Mouse (Mus musculus): ENCODE results near the gene Trmt61a. TPM values are rescaled to one million over a fixed set of nuclear protein-coding genes. Genes with fewer than 3 reads are reported as not detected.
A peak's percentile ranks its signal among the peaks of the same experiment; 100 is the strongest.

The Trmt61a gene
- polyA plus RNA-seq, 1 experiment from 2014 or later, result 8.8 TPM

- ATAC-seq (ENCODE audit: insufficient number of reproducible peaks, low FRiP score), result no peak
- Histone ChIP-seq H3K4me2 (peak overlapping the region; percentile 91), H3K9ac (peak overlapping the region; percentile 52), H3K4me3 (peak overlapping the region; percentile 71), H3K36me3 (peaks cover 14% of the 10 kb centered on the region; the same call in 1 of the 2 replicates), H3K27ac (ENCODE audit: poor library complexity, severe bottlenecking) (no peak overlapping the region), H3K27me3 (replicated peaks) (peaks cover 9% of the 10 kb centered on the region; the same call in 1 of the 2 replicates), H3K4me1 (replicated peaks) (peaks cover 73% of the 10 kb centered on the region), H3K9me3 (replicated peaks) (no peaks in the 10 kb centered on the region)
- 7% methylated on average over 12 of the region's 12 CpGs for WGBS
These were observed 5.3 kb upstream of the Trmt61a start for GRCm38 (mm10) chr12:111672581-111672980.

GRCm38 (mm10) chr12:111674850-111675486, 2.9 kb upstream of the Trmt61a start:
- Histone ChIP-seq H3K9me3 (replicated peaks) (no peaks in the 10 kb centered on the region), H3K4me2 (no peak overlapping the region), H3K36me3 (peaks cover 5% of the 10 kb centered on the region; the same call in 1 of the 2 replicates), H3K27ac (ENCODE audit: poor library complexity, severe bottlenecking) (peak overlapping the region; percentile 6; the same call in 1 of the 2 replicates), H3K4me1 (replicated peaks) (peaks cover 67% of the 10 kb centered on the region), H3K9ac (no peak overlapping the region), H3K27me3 (replicated peaks) (peaks cover 9% of the 10 kb centered on the region; the same call in 1 of the 2 replicates), H3K4me3 (no peak overlapping the region)
- WGBS, result 8% methylated on average over 2 of the region's 2 CpGs
- no peak for ATAC-seq (ENCODE audit: insufficient number of reproducible peaks, low FRiP score)

GRCm38 (mm10) chr12:111675797-111676580, 1.9 kb upstream of the Trmt61a start:
- H3K27ac ChIP-seq (ENCODE audit: poor library complexity, severe bottlenecking), result no peak overlapping the region
- no peak overlapping the region for H3K4me2 ChIP-seq
- peaks cover 57% of the 10 kb centered on the region for H3K4me1 ChIP-seq (replicated peaks)
- H3K36me3 ChIP-seq, result peaks cover 9% of the 10 kb centered on the region
- no peak for ATAC-seq (ENCODE audit: insufficient number of reproducible peaks, low FRiP score)
- H3K9me3 ChIP-seq (replicated peaks), result no peaks in the 10 kb centered on the region
- peaks cover 5% of the 10 kb centered on the region; the same call in 1 of the 2 replicates for H3K27me3 ChIP-seq (replicated peaks)
- peak overlapping the region; percentile 8; the same call in 1 of the 2 replicates for H3K9ac ChIP-seq
- WGBS, result 78% methylated on average over 6 of the region's 6 CpGs
- H3K4me3 ChIP-seq, result no peak overlapping the region

- ATAC-seq (ENCODE audit: insufficient number of reproducible peaks, low FRiP score), result peak; percentile 9; the same call in 1 of the 2 replicates
- H3K4me3 ChIP-seq, result peak overlapping the region; percentile 92
- no peaks in the 10 kb centered on the region for H3K9me3 ChIP-seq (replicated peaks)
- WGBS, result 13% methylated on average over 5 of the region's 5 CpGs
- peaks cover 16% of the 10 kb centered on the region for H3K36me3 ChIP-seq
- H3K9ac ChIP-seq, result peak overlapping the region; percentile 83
- peaks cover 5% of the 10 kb centered on the region; the same call in 1 of the 2 replicates for H3K27me3 ChIP-seq (replicated peaks)
- peak overlapping the region; percentile 99 for H3K27ac ChIP-seq (ENCODE audit: poor library complexity, severe bottlenecking)
- peak overlapping the region; percentile 93 for H3K4me2 ChIP-seq
- H3K4me1 ChIP-seq (replicated peaks), result peaks cover 62% of the 10 kb centered on the region
These were observed 484 bp upstream of the Trmt61a start for GRCm38 (mm10) chr12:111677421-111677820.

GRCm38 (mm10) chr12:111678670-111678933, 697 bp downstream of the Trmt61a start:
- Histone ChIP-seq H3K9me3 (replicated peaks) (no peaks in the 10 kb centered on the region), H3K9ac (peak overlapping the region; percentile 83), H3K4me1 (replicated peaks) (peaks cover 66% of the 10 kb centered on the region), H3K27me3 (replicated peaks) (no peaks in the 10 kb centered on the region), H3K4me3 (peak overlapping the region; percentile 92), H3K36me3 (peaks cover 17% of the 10 kb centered on the region), H3K27ac (ENCODE audit: poor library complexity, severe bottlenecking) (peak overlapping the region; percentile 99; the same call in 1 of the 2 replicates), H3K4me2 (peak overlapping the region; percentile 93)
- WGBS, result 6% methylated on average over 13 of the region's 13 CpGs
- ATAC-seq (ENCODE audit: insufficient number of reproducible peaks, low FRiP score), result no peak

- no peak for ATAC-seq (ENCODE audit: insufficient number of reproducible peaks, low FRiP score)
- Histone ChIP-seq H3K4me3 (peak overlapping the region; percentile 92), H3K9ac (peak overlapping the region; percentile 83), H3K9me3 (replicated peaks) (no peaks in the 10 kb centered on the region), H3K27me3 (replicated peaks) (no peaks in the 10 kb centered on the region), H3K4me1 (replicated peaks) (peaks cover 67% of the 10 kb centered on the region), H3K27ac (ENCODE audit: poor library complexity, severe bottlenecking) (no peak overlapping the region), H3K4me2 (peak overlapping the region; percentile 93), H3K36me3 (peaks cover 20% of the 10 kb centered on the region)
- WGBS, result 30% methylated on average over 7 of the region's 7 CpGs
These were observed 1.1 kb downstream of the Trmt61a start for GRCm38 (mm10) chr12:111678997-111679396.

GRCm38 (mm10) chr12:111680661-111681060, 2.8 kb downstream of the Trmt61a start:
- no peak overlapping the region for H3K27ac ChIP-seq (ENCODE audit: poor library complexity, severe bottlenecking)
- 89% methylated on average over 13 of the region's 13 CpGs for WGBS
- no peak overlapping the region for H3K4me2 ChIP-seq
- no peak overlapping the region for H3K9ac ChIP-seq
- H3K4me3 ChIP-seq, result no peak overlapping the region
- H3K36me3 ChIP-seq, result peaks cover 20% of the 10 kb centered on the region
- no peaks in the 10 kb centered on the region for H3K27me3 ChIP-seq (replicated peaks)
- no peaks in the 10 kb centered on the region for H3K9me3 ChIP-seq (replicated peaks)
- H3K4me1 ChIP-seq (replicated peaks), result peaks cover 56% of the 10 kb centered on the region
- no peak for ATAC-seq (ENCODE audit: insufficient number of reproducible peaks, low FRiP score)

- peaks cover 56% of the 10 kb centered on the region for H3K4me1 ChIP-seq (replicated peaks)
- no peaks in the 10 kb centered on the region for H3K9me3 ChIP-seq (replicated peaks)
- H3K27ac ChIP-seq (ENCODE audit: poor library complexity, severe bottlenecking), result peak overlapping the region; percentile 96
These were observed 3.4 kb downstream of the Trmt61a start for GRCm38 (mm10) chr12:111681305-111681704.

GRCm38 (mm10) chr12:111682003-111682402, 4.1 kb downstream of the Trmt61a start:
- Histone ChIP-seq H3K36me3 (peaks cover 20% of the 10 kb centered on the region), H3K4me1 (replicated peaks) (peaks cover 58% of the 10 kb centered on the region), H3K27ac (ENCODE audit: poor library complexity, severe bottlenecking) (peak overlapping the region; percentile 96), H3K4me3 (no peak overlapping the region), H3K27me3 (replicated peaks) (no peaks in the 10 kb centered on the region), H3K9me3 (replicated peaks) (no peaks in the 10 kb centered on the region), H3K4me2 (no peak overlapping the region), H3K9ac (peak overlapping the region; percentile 57; the same call in 1 of the 2 replicates)
- ATAC-seq (ENCODE audit: insufficient number of reproducible peaks, low FRiP score), result no peak
- WGBS, result 52% methylated on average over 5 of the region's 5 CpGs

More at GRCm38 (mm10) chr12:111681305-111681704, 3.4 kb downstream of the Trmt61a start:
- Histone ChIP-seq H3K36me3 (peaks cover 20% of the 10 kb centered on the region), H3K4me3 (no peak overlapping the region), H3K9ac (peak overlapping the region; percentile 53), H3K27me3 (replicated peaks) (no peaks in the 10 kb centered on the region), H3K4me2 (no peak overlapping the region)
- WGBS, result 78% methylated on average over 8 of the region's 8 CpGs
- no peak for ATAC-seq (ENCODE audit: insufficient number of reproducible peaks, low FRiP score)

GRCm38 (mm10) chr12:111682806-111683205, 4.9 kb downstream of the Trmt61a start:
- H3K9ac ChIP-seq, result peak overlapping the region; percentile 57; the same call in 1 of the 2 replicates
- WGBS, result 31% methylated on average over 5 of the region's 5 CpGs
- peak overlapping the region; percentile 96 for H3K27ac ChIP-seq (ENCODE audit: poor library complexity, severe bottlenecking)
- no peaks in the 10 kb centered on the region for H3K9me3 ChIP-seq (replicated peaks)
- H3K4me1 ChIP-seq (replicated peaks), result peaks cover 59% of the 10 kb centered on the region
- ATAC-seq (ENCODE audit: insufficient number of reproducible peaks, low FRiP score), result peak; percentile 36; the same call in 1 of the 2 replicates
- H3K36me3 ChIP-seq, result peaks cover 20% of the 10 kb centered on the region
- no peak overlapping the region for H3K4me3 ChIP-seq
- H3K27me3 ChIP-seq (replicated peaks), result no peaks in the 10 kb centered on the region
- H3K4me2 ChIP-seq, result peak overlapping the region; percentile 30

GRCm38 (mm10) chr12:111686390-111686789, 8.5 kb downstream of the Trmt61a start:
- Histone ChIP-seq H3K27ac (ENCODE audit: poor library complexity, severe bottlenecking) (no peak overlapping the region), H3K27me3 (replicated peaks) (no peaks in the 10 kb centered on the region), H3K4me2 (no peak overlapping the region), H3K4me3 (no peak overlapping the region), H3K4me1 (replicated peaks) (peaks cover 67% of the 10 kb centered on the region), H3K9me3 (replicated peaks) (no peaks in the 10 kb centered on the region), H3K36me3 (peaks cover 7% of the 10 kb centered on the region), H3K9ac (no peak overlapping the region)
- ATAC-seq (ENCODE audit: insufficient number of reproducible peaks, low FRiP score), result no peak
- 74% methylated on average over 4 of the region's 4 CpGs for WGBS

Data from heart, embryonic 12.5 days (tissue).